Mouse (Mus musculus) embryonic fibroblast, embryonic 13.5 days (primary cell): ENCODE measurements at regions not wholly inside any gene's neighbourhood (a gene's known extent, or its start where the extent isn't known, plus 50 kb on each side); places are given as distances from the start of the nearest gene placed in this dataset.

Experiments used
- CTCF ChIP-seq: IDR thresholded peaks from 2 replicates; pipeline ENCODE4 v1.5.1; 2011; ENCODE audit warnings: mild to moderate bottlenecking, control low read depth, low read length, moderate library complexity, borderline replicate concordance; ENCODE audit not compliant: insufficient read depth
- POLR2A ChIP-seq: IDR thresholded peaks from 2 replicates; pipeline ENCODE4 v1.6.1; 2011; ENCODE audit warnings: low read depth, mild to moderate bottlenecking, control low read depth, low read length, moderate library complexity

DNA sequence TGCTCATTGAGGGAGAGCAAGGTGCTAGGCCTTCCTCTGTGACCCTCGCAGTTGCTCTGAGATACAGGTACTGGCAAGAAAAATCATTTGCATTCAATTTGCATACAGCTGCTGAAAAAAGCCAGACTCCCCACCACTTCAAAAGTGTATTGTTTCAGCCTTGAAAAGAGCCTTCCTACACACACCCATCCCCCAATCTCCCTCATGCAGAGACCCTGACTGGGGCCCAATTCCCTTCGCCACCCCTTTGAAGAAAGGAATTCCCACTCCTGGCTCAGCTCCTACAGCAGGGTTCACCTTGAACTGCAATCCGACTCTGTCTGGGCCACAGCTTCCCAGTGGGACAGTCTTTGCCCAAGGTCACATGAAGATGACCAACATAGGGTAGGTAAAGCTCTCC lies 248.6 kb downstream of the Mroh4 start:
- TF ChIP-seq CTCF (no peak), POLR2A (no peak)
